Mouse (Mus musculus) liver, adult 2 months (tissue): ENCODE results near the gene Gm30083.

Experiments
- CTCF ChIP-seq: fragments of 200-500 bp; IDR thresholded peaks from 2 replicates; pipeline ENCODE4 v1.5.1; 2011; ENCODE audit warnings: low read depth, low read length, control low read depth
- POLR2A ChIP-seq: fragments of 200-500 bp; IDR thresholded peaks from 2 replicates; pipeline ENCODE4 v1.6.1; 2011; ENCODE audit warnings: low read length, control low read depth; ENCODE audit not compliant: insufficient read depth; ENCODE audit errors: extremely low read depth

- no peak for TF ChIP-seq CTCF
- TF ChIP-seq POLR2A = no peak
Observed at GRCm38 (mm10) chr14:33953761-33954160, 61.2 kb downstream of the Gm30083 start, which contains the start of gene Rbp3.
